Mouse (Mus musculus): ENCODE data around the gene Ap2b1. TPM values are rescaled to one million over a fixed set of nuclear protein-coding genes. Genes with fewer than 3 reads are reported as not detected.
A peak's percentile ranks its signal among the peaks of the same experiment; 100 is the strongest.

Gene Ap2b1
- total RNA-seq, 2 experiments from 2014 or later, result 28.8 to 36.0 TPM

- intact Hi-C loops (cut with DNase I), result no loop called here
- TF ChIP-seq CTCF (IDR thresholded peaks at IDR 0.05), result no peak
- Histone ChIP-seq H3K4me3 (no peak overlapping the region), H3K27ac (no peak overlapping the region)
- peak; percentile 46 for DNase-seq
Measured at GRCm38 (mm10) chr11:83417080-83417479, 118.3 kb downstream of the Ap2b1 start.

GRCm38 (mm10) chr11:83417708-83418107 is 118.9 kb downstream of the Ap2b1 start:
- intact Hi-C loops (cut with DNase I), result no loop called here
- no peak overlapping the region for H3K27ac ChIP-seq
- no peak overlapping the region for H3K4me3 ChIP-seq
- TF ChIP-seq CTCF (IDR thresholded peaks at IDR 0.05), result no peak
- DNase-seq, result no peak

GRCm38 (mm10) chr11:83418566-83418965 is 119.7 kb downstream of the Ap2b1 start:
- no peak for DNase-seq
- no peak for TF ChIP-seq CTCF (IDR thresholded peaks at IDR 0.05)
- H3K27ac ChIP-seq, result no peak overlapping the region
- H3K4me3 ChIP-seq, result no peak overlapping the region
- intact Hi-C loops (cut with DNase I), result no loop called here

- TF ChIP-seq CTCF (IDR thresholded peaks at IDR 0.05), result peak; percentile 11; the same call in 1 of the 2 replicates
- intact Hi-C loops (cut with DNase I), result loop anchor here (10.0 kb wide), 2 partner anchors 314 to 366 kb away; no protein-coding TSS in a partner anchor
- H3K27ac ChIP-seq, result no peak overlapping the region
- no peak overlapping the region for H3K4me3 ChIP-seq
- no peak for DNase-seq
Measured at GRCm38 (mm10) chr11:83420338-83420737, 121.5 kb downstream of the Ap2b1 start.

DNA sequence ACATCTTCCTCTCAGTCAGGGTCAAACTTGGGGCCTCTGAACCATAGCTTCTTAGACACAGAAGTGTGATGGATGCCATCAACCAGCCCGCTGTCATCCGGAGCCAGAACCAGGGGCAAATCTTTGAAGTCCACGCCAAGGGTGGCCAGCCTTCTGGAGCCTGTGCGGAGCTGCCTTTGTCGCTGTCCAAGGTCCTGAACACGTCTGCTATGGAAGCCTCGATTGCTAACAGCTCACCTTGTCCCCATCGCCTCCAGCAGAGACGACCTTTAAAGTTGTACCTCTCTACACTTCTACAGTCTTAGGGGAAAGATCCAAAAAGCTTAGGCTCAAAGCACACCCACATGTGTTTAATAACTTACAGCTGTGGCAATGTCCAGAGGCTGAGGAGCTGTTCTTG is 122.5 kb downstream of the Ap2b1 start:
- no peak overlapping the region for H3K27ac ChIP-seq
- intact Hi-C loops (cut with DNase I), result loop anchor here (10.0 kb wide), 2 partner anchors 313 to 367 kb away; no protein-coding TSS in a partner anchor

GRCm38 (mm10) chr11:83424681-83425080 is 125.9 kb downstream of the Ap2b1 start:
- H3K4me3 ChIP-seq, result no peak overlapping the region
- peak; percentile 96 for TF ChIP-seq CTCF (IDR thresholded peaks at IDR 0.05)
- no peak overlapping the region for H3K27ac ChIP-seq
- intact Hi-C loops (cut with DNase I), result loop anchor here (1.0 to 10.0 kb wide), 3 partner anchors 67 to 370 kb away; no protein-coding TSS in a partner anchor
- peak; percentile 67 for DNase-seq

More for the DNA sequence above, 122.5 kb downstream of the Ap2b1 start:
- no peak overlapping the region for H3K4me3 ChIP-seq
- DNase-seq, result peak; percentile 73
- no peak for TF ChIP-seq CTCF (IDR thresholded peaks at IDR 0.05)

DNA sequence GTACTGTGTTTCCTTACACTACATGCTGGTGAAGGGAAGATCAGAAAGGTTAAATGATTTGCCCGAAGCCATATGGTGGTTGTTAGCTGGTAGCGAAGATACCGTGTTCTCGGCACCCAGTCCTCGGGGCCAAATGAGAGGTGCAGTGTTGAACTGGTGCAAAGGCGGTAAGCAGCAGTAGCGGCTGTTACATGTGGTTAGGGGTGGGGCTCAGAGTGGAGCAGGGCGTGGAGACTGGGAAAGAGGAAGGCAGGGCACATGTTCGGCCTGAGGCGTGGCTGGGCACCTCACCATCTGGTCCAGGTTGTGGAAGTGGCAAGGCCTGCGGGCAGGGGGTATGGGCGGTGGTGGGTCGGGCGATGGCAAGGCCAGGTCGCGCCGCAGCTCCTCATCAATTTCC is 128.1 kb downstream of the Ap2b1 start:
- TF ChIP-seq CTCF (IDR thresholded peaks at IDR 0.05), result no peak
- no peak for DNase-seq
- intact Hi-C loops (cut with DNase I), result loop anchor here (10.0 kb wide), 2 partner anchors 308 to 372 kb away; no protein-coding TSS in a partner anchor
- H3K27ac ChIP-seq, result no peak overlapping the region
- no peak overlapping the region for H3K4me3 ChIP-seq

- no peak within 1 kb of the TSS for H3K27ac ChIP-seq
- TF ChIP-seq CTCF (IDR thresholded peaks at IDR 0.05), result no peak
- intact Hi-C loops (cut with DNase I), result loop anchor here (10.0 kb wide), 2 partner anchors 305 to 375 kb away; no protein-coding TSS in a partner anchor
- no peak for DNase-seq
- H3K4me3 ChIP-seq, result no peak within 1 kb of the TSS
Measured at GRCm38 (mm10) chr11:83429355-83429754, 130.5 kb downstream of the Ap2b1 start, which contains the start of gene Gas2l2. Gas2l2 (minus strand) TSS chr11:83429455.

DNA sequence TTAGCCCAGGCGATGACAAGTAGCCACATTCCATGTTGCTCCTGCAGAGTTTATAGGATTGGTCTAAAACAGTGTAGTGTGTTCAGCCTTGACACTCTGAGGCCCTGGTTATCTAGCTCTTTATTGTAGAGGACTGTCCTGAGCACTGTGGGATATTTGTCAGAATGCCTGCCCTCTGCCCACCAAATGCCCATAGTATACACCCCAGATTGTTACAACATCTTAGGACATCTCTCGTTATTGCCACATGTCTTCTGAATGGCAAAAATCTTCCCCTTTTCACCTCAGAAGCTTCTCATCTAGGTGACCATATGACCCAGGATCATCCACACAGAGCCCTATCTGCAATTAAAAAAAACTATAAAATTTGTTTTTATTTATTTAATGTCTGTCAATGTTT is 133.7 kb downstream of the Ap2b1 start:
- H3K27ac ChIP-seq, result no peak overlapping the region
- intact Hi-C loops (cut with DNase I), result no loop called here
- H3K4me3 ChIP-seq, result no peak overlapping the region
- DNase-seq, result no peak
- TF ChIP-seq CTCF (IDR thresholded peaks at IDR 0.05), result no peak

DNA sequence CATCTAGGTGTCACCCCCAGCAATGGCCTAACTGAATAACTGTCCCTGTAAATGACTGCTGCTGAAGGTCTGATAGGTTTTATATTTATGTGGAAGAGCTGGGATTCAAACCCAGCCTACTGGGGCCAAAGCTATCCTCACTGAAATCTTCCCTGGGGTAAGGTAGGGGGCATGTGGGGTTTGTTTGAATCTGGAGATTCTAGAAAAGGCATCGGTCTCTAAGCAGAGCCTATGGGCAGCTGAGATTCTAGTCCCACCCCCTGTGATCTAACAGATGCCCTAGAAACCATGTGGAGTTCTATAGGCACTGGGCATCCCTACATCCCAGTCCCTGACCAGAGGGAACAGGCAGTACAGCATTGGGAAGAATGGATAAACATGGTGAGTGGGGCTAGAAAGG is 138.6 kb downstream of the Ap2b1 start, which contains the start of gene 1700020L24Rik:
1700020L24Rik (plus strand) TSS at position 301 of the 400 bp plus-strand sequence.
- Histone ChIP-seq H3K27ac (no peak within 1 kb of the TSS), H3K4me3 (no peak within 1 kb of the TSS)
- no peak for TF ChIP-seq CTCF (IDR thresholded peaks at IDR 0.05)
- intact Hi-C loops (cut with DNase I), result no loop called here
- DNase-seq, result no peak

- no peak overlapping the region for H3K27ac ChIP-seq
- no peak for DNase-seq
- intact Hi-C loops (cut with DNase I), result loop anchor here (1.0 kb wide), 1 partner anchor 33 kb away; no protein-coding TSS in a partner anchor
- H3K4me3 ChIP-seq, result peak overlapping the region; percentile 86
- no peak for TF ChIP-seq CTCF (IDR thresholded peaks at IDR 0.05)
Measured at GRCm38 (mm10) chr11:83439426-83440060, 140.7 kb downstream of the Ap2b1 start.

DNA sequence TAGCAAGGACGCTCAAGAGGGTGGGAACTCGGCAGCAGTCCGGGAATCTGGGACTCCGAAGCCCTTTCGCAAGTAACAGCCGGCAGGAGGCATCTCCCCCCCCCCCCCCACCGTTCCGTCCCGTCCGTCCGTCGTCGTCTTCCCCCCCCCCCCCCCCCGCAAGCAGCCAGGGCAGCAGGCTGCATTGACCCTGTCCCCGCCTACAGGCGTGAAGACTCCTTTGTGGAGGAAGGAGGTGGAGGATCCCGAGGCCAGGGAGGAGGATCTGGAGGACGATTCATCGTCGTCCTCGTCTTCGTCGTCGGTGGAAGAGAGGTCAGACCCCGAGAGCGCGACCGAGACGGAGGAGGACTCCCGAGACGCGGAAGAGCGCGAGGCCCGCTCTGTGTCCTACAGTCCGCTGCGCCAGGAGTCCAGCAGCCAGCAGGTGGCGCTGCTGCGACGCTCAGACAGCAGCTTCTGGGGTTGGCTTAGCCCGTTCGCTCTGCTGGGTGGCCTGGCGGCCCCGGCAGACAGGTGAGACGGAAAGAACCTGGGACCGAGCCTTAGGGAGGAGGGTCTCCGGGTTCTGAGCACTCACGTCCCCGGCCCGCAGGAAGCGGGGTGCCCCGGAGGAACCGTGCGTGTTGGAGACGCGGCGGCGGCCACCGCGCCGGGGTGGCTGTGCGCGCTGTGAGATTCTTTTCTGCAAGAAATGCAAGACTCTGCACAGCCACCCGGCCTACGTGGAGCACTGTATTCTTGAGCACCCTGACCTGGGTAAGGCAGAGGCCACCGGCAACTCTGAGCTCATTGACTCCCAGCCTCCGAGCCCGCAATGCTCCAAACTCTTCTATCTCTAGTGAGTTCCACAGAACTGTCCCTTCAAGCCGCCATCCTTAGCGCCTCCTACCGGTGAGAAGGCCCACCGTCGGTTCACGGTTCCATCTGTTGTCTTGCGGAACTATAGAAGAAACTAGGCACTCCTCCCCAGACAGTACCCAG is 141.5 kb downstream of the Ap2b1 start:
- DNase-seq, result peak; percentile 90
- peak; percentile 97 for TF ChIP-seq CTCF (IDR thresholded peaks at IDR 0.05)
- H3K27ac ChIP-seq, result peak overlapping the region; percentile 66
- intact Hi-C loops (cut with DNase I), result loop anchor here (1.0 kb wide), 1 partner anchor 32 kb away; no protein-coding TSS in a partner anchor
- peak overlapping the region; percentile 86 for H3K4me3 ChIP-seq

All from gastrocnemius, adult 2 months (tissue).